Mouse (Mus musculus) kidney, adult 2 months (tissue): Measurements from ENCODE around the gene Fbxo39. TPM values are rescaled to one million over a fixed set of nuclear protein-coding genes. Genes with fewer than 3 reads are reported as not detected.

Experiments used
- DNase-seq: peaks from one replicate; pipeline ENCODE4 v3.0.0; 2021
- H3K27ac ChIP-seq: fragments of 200-500 bp; 2 replicates; pipeline ENCODE4 v1.5.1; 2012; ENCODE audit warnings: low read depth, low read length, control low read depth, inconsistent platforms; ENCODE audit not compliant: insufficient read depth
- H3K27me3 ChIP-seq: fragments of 200-500 bp; replicated peaks from 2 replicates; pipeline ENCODE4 v1.6.1; 2012; ENCODE audit warnings: mild to moderate bottlenecking, moderate library complexity, low read length, inconsistent platforms; ENCODE audit not compliant: control insufficient read depth, insufficient read depth
- H3K36me3 ChIP-seq: fragments of 200-500 bp; 2 replicates; pipeline ENCODE4 v1.6.1; 2012; ENCODE audit warnings: mild to moderate bottlenecking, moderate library complexity, low read length, inconsistent platforms; ENCODE audit not compliant: control insufficient read depth, insufficient read depth
- H3K4me1 ChIP-seq: fragments of 200-500 bp; 2 replicates; pipeline ENCODE4 v1.6.1; 2011; ENCODE audit warnings: low read length; ENCODE audit not compliant: control insufficient read depth, insufficient read depth
- H3K4me3 ChIP-seq: fragments of 200-500 bp; 2 replicates; pipeline ENCODE4 v1.5.1; 2011; ENCODE audit warnings: mild to moderate bottlenecking, low read depth, low read length, control low read depth; ENCODE audit not compliant: insufficient read depth
- CTCF ChIP-seq: fragments of 200-500 bp; conservative IDR thresholded peaks from 2 replicates; pipeline ENCODE4 v1.5.1; 2011; ENCODE audit warnings: low read depth, mild to moderate bottlenecking, control low read depth, low read length, moderate library complexity, mixed read lengths; ENCODE audit not compliant: insufficient read depth, insufficient read length
- POLR2A ChIP-seq: fragments of 200-500 bp; IDR thresholded peaks from one replicate; pipeline ENCODE4 v1.6.1; 2011; ENCODE audit warnings: low read depth, low read length, control low read depth
- WGBS: fragments of 180-500 bp; shearing (Covaris S2); methylation state at CpG from one replicate; pipeline ENCODE4 v1.1.7; 2018; 5-methylcytosine and 5-hydroxymethylcytosine counted together
- polyA plus RNA-seq: library from polyadenylated mRNA; depleted of rRNA; stranded (reverse); fragments of >200 nt; gene quantifications from 2 replicates; pipeline ENCODE4 v1.2.3, GENCODE M21; 2012; rRNA removed

The Fbxo39 gene
- 0.07 and 0.11 TPM in 2 replicates for polyA plus RNA-seq

DNA sequence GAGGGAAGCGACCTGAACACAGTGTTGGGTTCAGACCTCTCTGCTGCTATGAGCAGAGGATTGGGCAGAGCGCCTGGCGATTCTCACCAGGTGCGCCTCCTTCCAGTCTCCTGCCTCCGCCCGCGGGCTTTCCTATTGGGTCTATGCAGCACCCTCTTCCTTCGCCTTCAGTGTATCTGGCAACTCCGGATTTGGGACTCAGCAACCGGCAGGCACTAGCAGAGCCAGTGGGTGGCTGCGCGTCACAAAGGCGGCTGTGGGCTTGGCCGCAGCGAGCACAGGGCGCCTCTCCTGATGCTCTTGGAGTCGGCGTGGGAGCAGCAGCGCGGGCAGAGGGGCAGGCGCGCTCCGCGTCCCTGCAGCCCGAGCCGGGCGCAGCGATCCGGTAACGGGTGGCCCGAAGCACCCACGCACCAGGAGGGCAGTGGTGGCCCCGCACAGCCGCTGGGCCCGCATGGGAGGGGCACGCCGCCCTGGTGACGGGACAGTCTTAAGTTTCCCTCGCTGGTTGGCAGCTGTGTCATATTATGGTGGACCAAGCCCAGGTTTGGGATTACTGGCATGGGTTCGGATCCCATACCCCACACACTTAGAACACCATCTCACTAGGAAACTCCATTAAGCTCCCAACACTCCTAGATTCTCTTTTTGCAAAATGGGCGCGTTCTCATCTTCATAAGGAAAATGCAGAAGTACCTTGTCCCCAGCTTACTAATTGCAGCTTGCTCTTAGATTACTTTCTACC lies at the start of gene Fbxo39:
Gene Fbxo39, plus strand, starts transcription at position 294 of the 745 bp plus-strand sequence.
- no peak for TF ChIP-seq POLR2A
- Histone ChIP-seq H3K4me3 (no peak within 1 kb of the TSS), H3K27me3 (no peaks in the 10 kb centered on the region), H3K4me1 (no peaks in the 10 kb centered on the region), H3K27ac (no peak within 1 kb of the TSS), H3K36me3 (no peaks in the 10 kb centered on the region)
- no peak for DNase-seq
- WGBS, result 15% methylated on average over 42 of the region's 42 CpGs

DNA sequence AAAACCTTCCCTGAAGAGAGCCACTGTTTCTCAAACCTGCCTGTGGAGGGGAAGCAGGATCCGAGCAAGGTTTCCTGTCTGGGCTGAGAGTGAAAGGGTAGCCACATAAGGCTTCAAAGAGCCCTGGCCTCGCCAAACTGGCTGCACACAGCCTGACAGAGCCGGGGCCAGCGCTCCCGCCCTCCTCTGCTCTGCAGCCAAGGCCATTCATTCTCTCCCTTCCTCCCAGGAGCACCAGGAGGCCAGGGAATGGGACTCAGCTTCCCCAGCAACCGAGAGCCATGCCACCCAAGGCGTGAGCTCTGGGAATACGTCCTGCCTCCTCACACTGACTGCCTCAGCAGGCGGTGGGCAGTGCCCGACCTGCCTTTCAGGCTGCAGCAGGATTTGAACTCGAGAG lies 48.8 kb upstream of the Fbxo39 start:
- H3K27ac ChIP-seq, result no peak overlapping the region
- TF ChIP-seq CTCF (no peak), POLR2A (no peak)
- DNase-seq, result no peak
- H3K36me3 ChIP-seq, result no peaks in the 10 kb centered on the region
- no peak overlapping the region for H3K4me3 ChIP-seq
- no peaks in the 10 kb centered on the region for H3K27me3 ChIP-seq
- 23% methylated on average over 11 of the region's 11 CpGs for WGBS
- H3K4me1 ChIP-seq, result no peaks in the 10 kb centered on the region; the same call in 1 of the 2 replicates

DNA sequence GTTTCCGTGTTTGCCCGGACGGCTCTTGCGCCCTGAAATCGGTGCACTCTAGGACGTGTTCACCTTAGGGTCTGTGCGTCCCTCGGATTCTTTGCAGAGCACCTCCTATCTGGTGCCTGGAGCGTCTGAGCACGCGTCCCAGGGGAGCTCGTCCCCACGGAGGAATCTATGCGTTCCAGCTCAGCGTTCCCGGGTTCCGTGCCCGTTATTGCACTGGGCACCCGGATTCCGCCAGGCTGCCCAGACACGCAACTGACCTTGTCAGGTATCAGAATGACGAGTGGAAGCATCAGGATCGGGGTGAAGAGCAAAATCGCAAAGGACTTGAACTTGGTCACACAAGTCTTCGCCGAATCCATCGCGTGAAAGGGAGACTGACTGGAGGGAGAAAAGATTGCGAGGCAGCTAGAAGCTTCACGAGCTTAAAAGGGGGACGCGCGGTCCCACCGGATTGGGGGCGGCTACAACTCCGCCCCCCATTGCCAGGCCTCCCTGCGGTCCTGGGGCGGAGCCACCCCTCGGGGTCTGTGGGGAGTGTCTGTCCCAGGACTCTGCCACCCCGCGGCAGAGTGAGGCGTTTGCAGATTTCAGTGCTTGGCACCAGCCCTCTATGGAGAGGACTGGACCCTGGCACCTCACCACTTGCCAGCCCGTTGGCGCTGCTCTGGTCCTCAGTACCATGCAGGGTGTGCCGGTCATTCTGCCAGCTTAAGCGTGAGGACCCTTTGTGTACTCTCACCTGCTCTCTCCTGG lies 47.9 kb upstream of the Fbxo39 start:
- WGBS, result 2% methylated on average over 46 of the region's 46 CpGs

DNA sequence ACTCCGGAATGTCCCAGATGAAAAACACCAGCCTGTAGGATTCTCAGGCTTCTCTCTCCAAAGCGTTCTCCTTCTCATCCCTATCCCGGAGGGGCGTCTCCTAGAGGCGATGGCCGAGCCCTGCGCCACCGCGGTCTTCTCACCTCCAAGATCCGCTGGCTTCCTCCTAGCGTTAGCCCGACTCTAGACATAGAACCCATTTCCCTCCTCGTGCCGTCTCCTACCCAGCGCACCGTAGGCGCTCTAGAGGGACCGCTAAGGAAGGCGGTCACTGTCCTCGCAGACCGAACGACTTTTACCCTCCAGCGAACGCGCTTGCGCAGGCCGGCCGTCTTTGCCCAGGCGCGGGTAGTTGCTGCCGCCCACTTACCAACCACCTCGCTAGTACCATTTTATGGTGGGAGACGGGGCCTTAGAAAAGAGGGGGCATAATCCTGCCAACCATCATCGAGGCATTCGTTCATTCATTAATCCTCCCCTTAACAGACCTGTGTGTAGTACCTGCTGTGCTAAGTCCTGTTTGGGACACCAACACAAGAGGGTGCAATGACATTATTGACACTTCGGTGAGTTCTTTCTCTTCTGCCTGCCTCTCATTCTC lies 47.2 kb upstream of the Fbxo39 start, which contains the start of gene Slc13a5:
Gene Slc13a5, minus strand, starts transcription at position 263 of the 601 bp plus-strand sequence.
- peak; percentile 46 for DNase-seq
- Histone ChIP-seq H3K27ac (no peak within 1 kb of the TSS), H3K36me3 (no peaks in the 10 kb centered on the region), H3K27me3 (no peaks in the 10 kb centered on the region), H3K4me3 (peak within 1 kb of the TSS; percentile 33), H3K4me1 (no peaks in the 10 kb centered on the region; the same call in 1 of the 2 replicates)
- 3% methylated on average over 36 of the region's 36 CpGs for WGBS
- no peak for TF ChIP-seq CTCF
- TF ChIP-seq POLR2A, result no peak

More for the DNA sequence above, 47.9 kb upstream of the Fbxo39 start:
- no peak overlapping the region for H3K27ac ChIP-seq
- no peaks in the 10 kb centered on the region for H3K36me3 ChIP-seq
- TF ChIP-seq CTCF (peak; percentile 51), POLR2A (no peak)
- H3K27me3 ChIP-seq, result no peaks in the 10 kb centered on the region
- no peaks in the 10 kb centered on the region; the same call in 1 of the 2 replicates for H3K4me1 ChIP-seq
- peak overlapping the region; percentile 33 for H3K4me3 ChIP-seq
- DNase-seq, result peak; percentile 75

DNA sequence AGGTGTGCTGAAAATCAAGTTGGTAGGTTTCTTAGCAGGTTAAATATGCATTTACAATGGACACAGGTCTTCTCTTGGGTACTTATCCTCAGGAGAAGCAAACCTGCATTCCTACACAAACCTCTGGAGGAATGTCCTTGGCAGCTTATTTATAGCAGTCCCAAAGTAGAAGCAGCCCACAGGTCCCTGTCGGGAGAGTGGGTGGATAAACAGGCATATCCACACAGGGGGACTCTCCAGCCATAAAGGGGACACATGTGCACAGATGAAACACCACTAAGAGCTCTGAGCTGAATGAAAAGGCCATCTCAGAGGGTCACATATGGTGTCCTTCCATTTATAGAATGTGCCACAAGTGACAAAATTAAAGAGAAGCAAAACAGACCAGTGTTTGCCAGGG lies 42.5 kb upstream of the Fbxo39 start:
- Histone ChIP-seq H3K4me1 (no peaks in the 10 kb centered on the region), H3K4me3 (no peak overlapping the region), H3K27me3 (no peaks in the 10 kb centered on the region), H3K27ac (no peak overlapping the region), H3K36me3 (no peaks in the 10 kb centered on the region)
- 28% methylated on average over 1 of the region's 1 CpGs for WGBS
- no peak for TF ChIP-seq CTCF
- DNase-seq, result no peak

DNA sequence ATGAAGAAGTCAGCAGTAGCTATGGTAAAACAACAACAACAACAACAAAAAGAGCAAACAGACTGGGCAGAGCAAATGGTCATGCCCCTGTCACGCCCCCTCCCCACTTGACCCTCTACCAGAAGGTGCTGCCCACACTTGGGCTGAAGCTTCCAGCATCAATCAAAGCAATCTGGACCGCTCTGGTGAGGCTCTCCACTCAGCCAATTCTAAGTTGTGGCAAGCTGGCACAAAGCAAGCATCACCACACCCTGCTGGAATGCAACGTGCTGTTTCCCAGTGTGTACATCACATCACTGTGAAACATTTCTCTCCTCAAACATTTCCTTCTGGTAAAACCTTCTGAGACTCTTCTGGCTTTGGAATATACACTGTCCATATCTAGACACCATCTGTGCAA lies 40.9 kb upstream of the Fbxo39 start:
- no peak for DNase-seq
- Histone ChIP-seq H3K36me3 (no peaks in the 10 kb centered on the region), H3K4me1 (no peaks in the 10 kb centered on the region), H3K27ac (no peak overlapping the region), H3K27me3 (no peaks in the 10 kb centered on the region), H3K4me3 (no peak overlapping the region)
- 74% methylated on average over 3 of the region's 3 CpGs for WGBS
- TF ChIP-seq CTCF, result no peak
- TF ChIP-seq POLR2A, result no peak

DNA sequence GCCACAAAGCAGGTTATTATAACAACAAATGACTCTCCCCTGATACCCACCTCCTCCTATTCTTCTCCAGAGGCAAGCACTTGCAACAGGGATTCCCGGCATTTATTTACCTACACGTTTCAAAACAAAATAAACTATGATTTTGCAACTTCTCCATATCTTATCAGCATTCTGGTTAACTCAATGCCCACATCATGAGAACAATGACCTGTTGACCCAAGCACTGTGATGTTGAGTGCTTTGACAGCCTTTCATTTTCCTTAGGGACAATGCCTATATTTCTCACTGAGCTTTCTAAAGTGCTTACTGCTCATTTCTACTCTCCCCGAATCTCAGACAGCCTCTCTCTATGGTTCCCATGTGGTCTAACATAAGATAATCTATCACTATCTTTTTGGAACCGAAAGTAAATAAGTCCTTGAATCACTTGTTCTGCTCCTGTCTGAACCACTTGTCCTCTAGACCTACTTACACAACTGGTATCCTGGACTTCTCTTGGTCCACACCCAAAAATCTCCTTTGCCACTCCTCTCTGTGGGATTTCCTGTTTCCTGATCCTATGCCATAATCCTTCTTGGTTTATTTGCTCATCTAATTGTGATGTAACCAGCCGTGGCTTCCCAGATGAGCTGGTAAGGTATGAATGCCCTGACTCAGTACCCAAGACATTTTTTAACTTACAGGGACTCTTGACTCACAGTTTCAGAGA lies 32.9 kb upstream of the Fbxo39 start:
- no peaks in the 10 kb centered on the region for H3K27me3 ChIP-seq
- WGBS, result 82% methylated on average over 5 of the region's 5 CpGs
- no peak for DNase-seq

More for the DNA sequence above, 32.9 kb upstream of the Fbxo39 start:
- H3K27ac ChIP-seq, result peak overlapping the region; percentile 79
- H3K36me3 ChIP-seq, result no peaks in the 10 kb centered on the region
- peaks cover 18% of the 10 kb centered on the region; the same call in 1 of the 2 replicates for H3K4me1 ChIP-seq
- H3K4me3 ChIP-seq, result no peak overlapping the region
- TF ChIP-seq POLR2A (no peak), CTCF (no peak)
